Mouse (Mus musculus): ENCODE measurements around the gene Rex2.
"Not testable (repeated sequence)": the region's sequence is repeated elsewhere in the genome, so short reads cannot be mapped to it uniquely, and the experiment has no call there.

- not testable (repeated sequence) for TF ChIP-seq CTCF, POLR2A (IDR thresholded peaks at IDR 0.05; ENCODE audit: insufficient read depth, low read depth, low read length)
Observed at GRCm38 (mm10) chr4:147031308-147032036, 9.8 kb downstream of the Rex2 start.

All from olfactory bulb, adult 2 months (tissue).